ENCODE assay signal across 9 mouse cellular contexts in the genomic region with DNA sequence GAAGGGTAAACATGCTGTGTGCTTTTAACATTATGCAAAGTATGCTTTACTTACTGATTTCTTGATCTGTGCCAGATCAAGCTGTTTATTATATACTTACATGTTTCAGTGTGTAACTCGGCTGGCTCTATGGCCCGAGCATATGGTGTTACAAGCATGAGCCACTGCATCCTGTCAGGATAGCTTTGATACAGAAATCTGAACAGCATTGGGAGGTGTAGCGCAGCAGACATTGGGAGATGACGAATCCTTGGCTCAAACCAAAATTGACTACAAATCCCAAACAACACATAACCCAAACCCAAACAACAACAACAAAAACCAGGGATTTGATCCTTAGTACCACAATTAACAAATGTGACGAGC. TPM values are rescaled to one million over a fixed set of nuclear protein-coding genes. Genes with fewer than 3 reads are reported as not detected.
DNase-seq lines count a peak whose midpoint lies in the region; ATAC-seq and TF ChIP-seq lines count a peak whose summit lies in the region.
"Had no signal": no experiment of that assay in that cellular context is flagged by ENCODE, and none has a peak within 500 bp of the region (broad histone marks: within the 10 kb centered on the region; RNA-seq: fewer than 3 reads in every experiment).

No protein-coding gene starts in this region.

- no peaks in the 10 kb centered on the region for H3K9me3 ChIP-seq in heart, embryonic 16.5 days (replicated peaks; ENCODE audit: control insufficient read depth, low read length)
- no peaks in the 10 kb centered on the region for H3K9me3 ChIP-seq in G1E (replicated peaks)
- no peaks in the 10 kb centered on the region for H3K9me3 ChIP-seq in hindbrain, embryonic 11.5 days (ENCODE audit: control insufficient read depth, low read length)
- H3K9me3 ChIP-seq in midbrain, embryonic 11.5 days (ENCODE audit: control insufficient read depth, low read length) = no peaks in the 10 kb centered on the region

- WGBS in heart, embryonic 16.5 days = 4% methylated on average over 5 of the region's 5 CpGs
- 14% methylated on average over 5 of the region's 5 CpGs for WGBS in hindbrain, embryonic 11.5 days
- WGBS in midbrain, embryonic 11.5 days = 9% methylated on average over 5 of the region's 5 CpGs

- H3K27me3 ChIP-seq in heart, embryonic 16.5 days (ENCODE audit: control insufficient read depth, insufficient read depth, low read length) = no peaks in the 10 kb centered on the region
- H3K27me3 ChIP-seq in G1E (ENCODE audit: insufficient read depth, low read length) = peaks cover 4% of the 10 kb centered on the region; the same call in 1 of the 2 replicates
- H3K27me3 ChIP-seq in hindbrain, embryonic 11.5 days (ENCODE audit: control insufficient read depth, insufficient read depth, low read length) = no peaks in the 10 kb centered on the region
- no peaks in the 10 kb centered on the region for H3K27me3 ChIP-seq in midbrain, embryonic 11.5 days (ENCODE audit: control insufficient read depth, insufficient read depth, low read length)

- H3K4me1 ChIP-seq in heart, embryonic 16.5 days (ENCODE audit: control insufficient read depth, insufficient read depth, low read length) = peaks cover 13% of the 10 kb centered on the region
- peaks cover 51% of the 10 kb centered on the region for H3K4me1 ChIP-seq in G1E (ENCODE audit: insufficient read depth, low read depth, low read length)
- 0 out of 2 replicates have a peak, but pooled peaks cover 3% of the 10 kb centered on the region for H3K4me1 ChIP-seq in hindbrain, embryonic 11.5 days (replicated peaks; ENCODE audit: control insufficient read depth, insufficient read depth, low read length)
- peaks cover 12% of the 10 kb centered on the region for H3K4me1 ChIP-seq in midbrain, embryonic 11.5 days (ENCODE audit: control insufficient read depth, insufficient read depth, low read length)

- peak overlapping the region; percentile 71 for H3K4me3 ChIP-seq in heart, embryonic 16.5 days (ENCODE audit: low read length)
- H3K4me3 ChIP-seq in G1E (ENCODE audit: low read depth, low read length) = peak overlapping the region; percentile 99
- H3K4me3 ChIP-seq in hindbrain, embryonic 11.5 days (ENCODE audit: low read depth, low read length) = peak overlapping the region; percentile 71
- peak overlapping the region; percentile 84 for H3K4me3 ChIP-seq in midbrain, embryonic 11.5 days (ENCODE audit: low read depth, low read length)

- peak overlapping the region; percentile 88 for H3K9ac ChIP-seq in heart, embryonic 16.5 days (ENCODE audit: low read length)
- H3K9ac ChIP-seq in hindbrain, embryonic 11.5 days (ENCODE audit: low read depth, low read length) = peak overlapping the region; percentile 73
- H3K9ac ChIP-seq in midbrain, embryonic 11.5 days (ENCODE audit: low read length) = peak overlapping the region; percentile 81

- peak overlapping the region; percentile 75 for H3K27ac ChIP-seq in heart, embryonic 16.5 days (ENCODE audit: low read length)
- peak overlapping the region; percentile 20; the same call in 1 of the 2 replicates for H3K27ac ChIP-seq in hindbrain, embryonic 11.5 days (ENCODE audit: low read depth, low read length)
- H3K27ac ChIP-seq in midbrain, embryonic 11.5 days (ENCODE audit: low read depth, low read length) = 0 out of 2 replicates have a peak overlapping the region, but pooled peaks have one; percentile 14

- H3K36me3 ChIP-seq in heart, embryonic 16.5 days (ENCODE audit: control insufficient read depth, insufficient read depth) = peaks cover 20% of the 10 kb centered on the region
- peaks cover 31% of the 10 kb centered on the region for H3K36me3 ChIP-seq in G1E (replicated peaks)
- H3K36me3 ChIP-seq in hindbrain, embryonic 11.5 days (ENCODE audit: control insufficient read depth, insufficient read depth, low read length) = 0 out of 2 replicates have a peak, but pooled peaks cover 2% of the 10 kb centered on the region
- peaks cover 13% of the 10 kb centered on the region for H3K36me3 ChIP-seq in midbrain, embryonic 11.5 days (ENCODE audit: control insufficient read depth, insufficient read depth, low read length)

- ATAC-seq in heart, embryonic 16.5 days (replicated peaks; ENCODE audit: extremely low read depth, insufficient read depth, low FRiP score) = no peak
- ATAC-seq in G1E (ENCODE audit: extremely low read depth, insufficient number of reproducible peaks, low FRiP score, poor library complexity, severe bottlenecking) = no peak
- peak; percentile 38; the same call in 1 of the 2 replicates for ATAC-seq in hindbrain, embryonic 11.5 days (ENCODE audit: low FRiP score)
- ATAC-seq in midbrain, embryonic 11.5 days (ENCODE audit: low FRiP score) = 0 out of 2 replicates have a peak, but pooled peaks have one; percentile 4

- intact Hi-C loops in heart, postnatal 10 days (cut with DNase I) = no loop called here

- DNase-seq in heart, postnatal 10 days = no peak
- DNase-seq in G1E (ENCODE audit: low spot score) = no peak
- DNase-seq in hindbrain, embryonic 11.5 days (ENCODE audit: low spot score) = no peak
- no peak for DNase-seq in midbrain, embryonic 11.5 days (ENCODE audit: low spot score, missing footprints)
- no peak for DNase-seq in ovary, postnatal 10 days (ENCODE audit: low spot score)
- no peak for DNase-seq in layer of hippocampus, adult 18-20 months (ENCODE audit: low spot score in 2 of 2)
- no peak for DNase-seq in urinary bladder, postnatal 14 days (ENCODE audit: low spot score)

- peak overlapping the region; percentile 65 for H3K4me2 ChIP-seq in heart, embryonic 16.5 days (ENCODE audit: low read depth, low read length)
- H3K4me2 ChIP-seq in hindbrain, embryonic 11.5 days (replicated peaks; ENCODE audit: low read depth, low read length) = peak overlapping the region; percentile 67
- peak overlapping the region; percentile 76 for H3K4me2 ChIP-seq in midbrain, embryonic 11.5 days

- no peak for TF ChIP-seq CTCF in G1E (IDR thresholded peaks at IDR 0.05; ENCODE audit: low read depth, low read length)

RNA-seq across cellular contexts. Expression of a gene that starts 0.4 kb away (rescaled TPM):
- polyA plus RNA-seq in heart, embryonic 16.5 days (2015; fragmentation: Nextera tagmentation; extraction: Ambion mirVana) = 52.0 and 55.1 TPM in 2 replicates
- total RNA-seq in heart, postnatal 10 days (2021) = 10 to 100 TPM; 26.8 to 28.2 TPM
- 26.8 and 33.4 TPM in 2 replicates for total RNA-seq in G1E (2014; fragmentation: Nextera tagmentation)
- 17.4 and 24.3 TPM in 2 replicates for total RNA-seq in G1E (2017)
- polyA plus RNA-seq in G1E (2012) = 129 and 189 TPM in 2 replicates
- 48.4 and 49.2 TPM in 2 replicates for polyA plus RNA-seq in hindbrain, embryonic 11.5 days (2014; fragmentation: Nextera tagmentation; extraction: Ambion mirVana)
- 55.0 and 57.9 TPM in 2 replicates for polyA plus RNA-seq in midbrain, embryonic 11.5 days (2014; fragmentation: Nextera tagmentation; extraction: Ambion mirVana)
- 1 to 10 TPM; 4.9 to 8.3 TPM for total RNA-seq in layer of hippocampus, adult 18-20 months (2021)

RNA-seq across cellular contexts. Expression of a gene that starts 8.5 kb away (rescaled TPM):
- 17.0 and 38.9 TPM in 2 replicates for polyA plus RNA-seq in heart, embryonic 16.5 days (2015; fragmentation: Nextera tagmentation; extraction: Ambion mirVana)
- total RNA-seq in heart, postnatal 10 days (2021) = not detected
- total RNA-seq in G1E (2014; fragmentation: Nextera tagmentation) (not detected in 2 replicates), G1E (2017) (0.12 and 0.27 TPM in 2 replicates)
- 0.04 and 0.07 TPM in 2 replicates for polyA plus RNA-seq in G1E (2012)
- 0.34 and 0.53 TPM in 2 replicates for polyA plus RNA-seq in hindbrain, embryonic 11.5 days (2014; fragmentation: Nextera tagmentation; extraction: Ambion mirVana)
- 0.48 and 0.70 TPM in 2 replicates for polyA plus RNA-seq in midbrain, embryonic 11.5 days (2014; fragmentation: Nextera tagmentation; extraction: Ambion mirVana)
- under 1 TPM in 1 of 2 experiments, not detected in 1; 0.25 TPM for total RNA-seq in layer of hippocampus, adult 18-20 months (2021)
- total RNA-seq: hematopoietic stem cell, adult 5-6 weeks had no signal

RNA-seq across cellular contexts. Expression of a gene that starts 10.5 kb away (rescaled TPM):
- 93.0 and 103 TPM in 2 replicates for polyA plus RNA-seq in heart, embryonic 16.5 days (2015; fragmentation: Nextera tagmentation; extraction: Ambion mirVana)
- 10 to 100 TPM; 58.6 to 69.7 TPM for total RNA-seq in heart, postnatal 10 days (2021)
- total RNA-seq in G1E (2014; fragmentation: Nextera tagmentation) = 154 and 166 TPM in 2 replicates
- total RNA-seq in G1E (2017) = 159 and 181 TPM in 2 replicates
- 7.0 and 11.3 TPM in 2 replicates for polyA plus RNA-seq in G1E (2012)
- polyA plus RNA-seq in hindbrain, embryonic 11.5 days (2014; fragmentation: Nextera tagmentation; extraction: Ambion mirVana) = 149 and 155 TPM in 2 replicates
- polyA plus RNA-seq in midbrain, embryonic 11.5 days (2014; fragmentation: Nextera tagmentation; extraction: Ambion mirVana) = 170 and 179 TPM in 2 replicates
- total RNA-seq in layer of hippocampus, adult 18-20 months (2021) = 10 to 100 TPM; 49.0 to 55.9 TPM

RNA-seq across cellular contexts. Expression of a gene that starts 20.0 kb away (rescaled TPM):
- polyA plus RNA-seq in heart, embryonic 16.5 days (2015; fragmentation: Nextera tagmentation; extraction: Ambion mirVana) = 50.6 and 51.4 TPM in 2 replicates
- 10 to 100 TPM; 23.9 to 25.8 TPM for total RNA-seq in heart, postnatal 10 days (2021)
- total RNA-seq in G1E (2014; fragmentation: Nextera tagmentation) (12.8 and 14.4 TPM in 2 replicates), G1E (2017) (36.3 and 41.1 TPM in 2 replicates)
- polyA plus RNA-seq in G1E (2012) = 96.9 and 114 TPM in 2 replicates
- polyA plus RNA-seq in hindbrain, embryonic 11.5 days (2014; fragmentation: Nextera tagmentation; extraction: Ambion mirVana) = 53.4 and 53.9 TPM in 2 replicates
- polyA plus RNA-seq in midbrain, embryonic 11.5 days (2014; fragmentation: Nextera tagmentation; extraction: Ambion mirVana) = 49.8 and 56.3 TPM in 2 replicates
- 10 to 100 TPM; 66.6 to 71.8 TPM for total RNA-seq in layer of hippocampus, adult 18-20 months (2021)

RNA-seq across cellular contexts. Expression of a gene that starts 43.1 kb away (rescaled TPM):
- polyA plus RNA-seq in heart, embryonic 16.5 days (2015; fragmentation: Nextera tagmentation; extraction: Ambion mirVana) = 1.8 and 2.5 TPM in 2 replicates
- total RNA-seq in heart, postnatal 10 days (2021) = under 1 TPM; 0.32 to 0.93 TPM
- total RNA-seq in G1E (2014; fragmentation: Nextera tagmentation) (not detected in 2 replicates), G1E (2017) (0.52 TPM in 1 of 2 replicates, not detected in the other)
- 0.17 TPM in 1 of 2 replicates, not detected in the other for polyA plus RNA-seq in G1E (2012)
- 0.40 and 0.48 TPM in 2 replicates for polyA plus RNA-seq in hindbrain, embryonic 11.5 days (2014; fragmentation: Nextera tagmentation; extraction: Ambion mirVana)
- polyA plus RNA-seq in midbrain, embryonic 11.5 days (2014; fragmentation: Nextera tagmentation; extraction: Ambion mirVana) = 0.37 and 0.82 TPM in 2 replicates
- 1 to 10 TPM in 1 of 2 experiments, not detected in 1; 1.1 TPM for total RNA-seq in layer of hippocampus, adult 18-20 months (2021)
- total RNA-seq: hematopoietic stem cell, adult 5-6 weeks had no signal

Comparison
In these comparisons a context has a peak if more than half of its experiments do, and no peak if none do; other contexts are left out.
1. ATAC-seq: peak in hindbrain, embryonic 11.5 days (single experiment) and midbrain, embryonic 11.5 days (single experiment); none in heart, embryonic 16.5 days (single experiment) and G1E (single experiment).
2. H3K27ac ChIP-seq: peak in every context shown above with its lines; median percentile 75 in heart, embryonic 16.5 days; 20 in hindbrain, embryonic 11.5 days; 14 in midbrain, embryonic 11.5 days.
3. RNA of a gene that starts 8.5 kb away (polyA plus RNA-seq): 17.0 to 38.9 TPM in heart, embryonic 16.5 days; 0.48 to 0.70 TPM in midbrain, embryonic 11.5 days, 0.34 to 0.53 TPM in hindbrain, embryonic 11.5 days and 0.04 to 0.07 TPM in G1E; every median in the first group is over 10 times any median in the second.
4. Peak in every context shown above with its lines, with median percentiles within 50 percentile points of each other: H3K4me2 ChIP-seq, H3K4me3 ChIP-seq and H3K9ac ChIP-seq.